Mouse (Mus musculus): Measurements from ENCODE around the gene Epp13.
"Not testable (repeated sequence)": the region's sequence is repeated elsewhere in the genome, so short reads cannot be mapped to it uniquely, and the experiment has no call there.

Epp13 gene

DNA sequence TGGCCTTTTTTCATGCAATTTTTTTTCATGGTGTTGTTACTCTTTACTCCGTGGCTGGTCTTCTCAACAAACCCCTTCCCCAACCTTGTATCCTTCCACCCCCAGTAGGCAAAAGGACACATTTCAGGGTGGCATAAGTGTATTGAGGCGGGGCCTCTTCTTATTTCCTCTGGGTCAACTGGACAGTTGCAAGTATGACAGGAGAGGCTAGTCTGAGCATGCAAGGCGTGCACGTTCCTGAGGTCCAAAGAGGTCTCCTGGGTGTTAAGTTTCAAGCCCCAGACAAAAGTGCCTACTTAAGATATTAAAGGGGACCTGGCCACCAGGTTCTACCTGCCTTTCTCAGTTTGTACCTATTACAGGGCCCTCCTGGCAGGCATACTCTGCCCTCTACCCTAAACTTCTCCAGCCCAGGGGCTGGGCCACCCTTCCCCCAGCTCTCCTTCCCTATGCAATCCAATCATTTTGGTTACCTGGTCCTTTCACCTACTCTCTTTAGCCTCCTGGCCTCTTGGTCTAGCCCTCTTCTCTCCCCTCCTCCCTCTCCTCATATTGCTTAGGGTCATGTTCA lies 32.0 kb downstream of the Epp13 start:
- ATAC-seq (ENCODE audit: insufficient number of reproducible peaks, low FRiP score, low TSS enrichment), result no peak

DNA sequence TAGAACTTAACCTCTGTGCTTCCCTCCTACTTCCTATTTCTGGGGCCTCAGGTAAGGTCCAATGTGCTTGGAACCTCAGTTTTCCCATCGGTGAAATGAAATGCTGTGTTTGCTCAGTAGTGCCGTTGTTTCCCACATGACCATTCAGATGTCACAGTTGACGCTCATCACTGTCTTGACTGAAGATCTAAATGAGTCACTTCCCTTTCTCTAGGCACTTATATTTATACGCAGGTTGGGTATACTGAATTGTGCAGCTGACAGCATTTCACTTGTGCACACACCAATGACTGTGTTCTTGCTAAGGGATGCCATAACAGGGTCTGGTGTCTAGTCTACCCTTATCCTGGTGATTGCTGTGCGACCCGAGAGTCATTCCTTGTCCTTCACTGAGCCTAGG lies 32.9 kb downstream of the Epp13 start:
- ATAC-seq (ENCODE audit: insufficient number of reproducible peaks, low FRiP score, low TSS enrichment), result no peak

DNA sequence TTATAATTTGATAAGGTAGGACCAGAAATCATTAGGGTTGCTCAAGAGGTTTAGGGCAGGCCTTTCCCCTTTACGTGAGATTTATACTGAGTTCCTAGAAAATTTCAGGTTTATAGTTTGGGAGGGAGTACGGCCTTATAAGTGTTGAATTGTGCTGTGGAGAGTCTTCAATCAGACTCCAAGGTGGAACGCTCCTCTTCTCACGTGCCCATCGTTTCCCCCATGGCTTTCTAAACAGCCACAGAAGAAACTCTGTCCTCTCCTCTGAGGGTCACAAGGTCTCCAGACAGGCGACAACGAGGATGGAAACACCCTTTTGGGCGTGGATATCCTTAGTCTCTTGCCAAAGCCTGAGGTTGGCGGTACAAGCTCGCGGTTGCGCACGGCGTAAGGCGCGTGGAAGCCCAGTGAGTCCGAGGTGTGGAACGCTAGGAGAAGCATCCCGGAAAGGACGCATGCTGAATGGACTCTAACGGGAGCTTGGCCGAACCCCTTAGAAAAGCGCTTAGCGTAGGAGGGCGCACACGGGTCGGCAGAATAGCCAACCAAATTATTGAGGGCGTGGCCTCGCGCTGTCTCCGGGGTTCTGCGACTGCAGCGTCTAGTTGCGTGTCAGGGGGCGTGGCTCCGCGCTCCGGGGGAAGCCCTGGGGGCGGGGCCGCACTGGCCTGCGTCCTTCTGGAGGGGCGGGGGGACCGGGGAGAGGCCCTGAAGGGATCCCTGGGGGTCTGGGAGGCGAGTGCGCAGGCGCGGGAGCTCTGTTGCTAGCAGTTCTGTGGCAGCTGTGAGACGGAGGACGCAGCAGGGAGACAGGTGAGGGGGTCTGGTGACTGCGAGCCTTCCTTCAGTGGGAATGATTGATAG lies 33.6 kb downstream of the Epp13 start, which contains the start of gene Zfp667:
Gene Zfp667 (plus strand): TSS at position 738 of the 864 bp plus-strand sequence.
- ATAC-seq (ENCODE audit: insufficient number of reproducible peaks, low FRiP score, low TSS enrichment), result peak; percentile 67

DNA sequence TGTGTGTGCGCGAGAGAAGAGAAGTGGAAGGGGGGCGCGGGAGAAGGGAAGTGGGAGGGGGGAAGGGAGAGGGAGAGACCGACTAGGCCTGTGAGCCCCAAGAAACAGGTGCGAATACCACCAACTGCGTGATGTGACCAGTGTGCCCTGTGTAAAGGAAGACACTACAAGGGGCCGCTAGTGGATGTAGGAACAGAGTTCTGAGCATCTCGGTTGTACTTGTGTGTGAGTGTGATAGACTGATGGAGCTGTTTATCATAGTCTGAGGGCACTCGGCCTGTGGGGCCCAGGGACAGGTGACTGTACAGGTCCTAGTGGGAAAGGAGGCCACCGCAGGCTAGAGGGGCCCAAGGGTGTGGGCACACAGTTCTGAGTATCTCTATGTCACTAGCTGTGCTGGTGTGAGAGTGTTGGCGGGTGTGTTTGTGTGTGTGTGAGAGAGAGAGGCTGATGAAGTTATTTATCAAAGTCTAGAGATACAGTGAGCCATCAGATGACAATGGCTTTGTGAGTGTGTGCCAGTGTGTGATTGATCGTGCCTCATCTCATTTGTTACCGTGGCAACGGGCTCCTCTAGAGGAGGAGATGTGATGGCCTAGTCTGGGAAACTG lies 34.5 kb downstream of the Epp13 start:
- ATAC-seq (ENCODE audit: insufficient number of reproducible peaks, low FRiP score, low TSS enrichment), result no peak

DNA sequence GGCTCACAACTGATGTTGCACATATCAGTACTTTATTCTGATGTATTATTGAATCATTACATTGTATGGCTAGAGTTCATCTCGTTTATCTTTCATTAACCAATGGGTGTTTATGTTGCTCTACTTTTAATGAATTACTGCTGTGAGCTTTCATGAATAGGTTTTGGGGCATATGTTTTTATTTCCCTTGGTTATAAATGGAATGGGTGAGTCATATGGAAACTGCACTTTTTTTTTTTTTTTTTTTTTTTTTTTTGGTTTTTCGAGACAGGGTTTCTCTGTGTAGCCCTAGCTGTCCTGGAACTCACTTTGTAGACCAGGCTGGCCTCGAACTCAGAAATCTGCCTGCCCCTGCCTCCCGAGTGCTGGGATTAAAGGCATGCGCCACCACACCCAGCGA lies 38.6 kb downstream of the Epp13 start:
- ATAC-seq (ENCODE audit: insufficient number of reproducible peaks, low FRiP score, low TSS enrichment), result not testable (repeated sequence)

DNA sequence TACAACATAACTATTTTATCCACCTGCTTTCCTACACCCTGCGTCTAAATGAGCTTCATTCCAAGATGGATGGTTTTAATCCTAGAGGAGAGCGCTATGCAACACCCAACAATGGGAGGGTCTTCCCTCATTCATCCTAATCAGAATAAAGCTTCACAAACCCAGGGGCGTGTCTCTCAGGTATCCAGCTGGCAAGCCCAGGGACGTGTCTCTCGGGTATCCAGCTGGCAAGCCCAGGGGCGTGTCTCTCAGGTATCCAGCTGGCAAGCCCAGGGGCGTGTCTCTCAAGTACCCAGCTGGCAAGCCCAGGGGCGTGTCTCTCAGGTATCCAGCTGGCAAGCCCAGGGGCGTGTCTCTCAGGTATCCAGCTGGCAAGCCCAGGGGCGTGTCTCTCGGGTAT lies 48.3 kb downstream of the Epp13 start:
- not testable (repeated sequence) for ATAC-seq (ENCODE audit: insufficient number of reproducible peaks, low FRiP score, low TSS enrichment)

DNA sequence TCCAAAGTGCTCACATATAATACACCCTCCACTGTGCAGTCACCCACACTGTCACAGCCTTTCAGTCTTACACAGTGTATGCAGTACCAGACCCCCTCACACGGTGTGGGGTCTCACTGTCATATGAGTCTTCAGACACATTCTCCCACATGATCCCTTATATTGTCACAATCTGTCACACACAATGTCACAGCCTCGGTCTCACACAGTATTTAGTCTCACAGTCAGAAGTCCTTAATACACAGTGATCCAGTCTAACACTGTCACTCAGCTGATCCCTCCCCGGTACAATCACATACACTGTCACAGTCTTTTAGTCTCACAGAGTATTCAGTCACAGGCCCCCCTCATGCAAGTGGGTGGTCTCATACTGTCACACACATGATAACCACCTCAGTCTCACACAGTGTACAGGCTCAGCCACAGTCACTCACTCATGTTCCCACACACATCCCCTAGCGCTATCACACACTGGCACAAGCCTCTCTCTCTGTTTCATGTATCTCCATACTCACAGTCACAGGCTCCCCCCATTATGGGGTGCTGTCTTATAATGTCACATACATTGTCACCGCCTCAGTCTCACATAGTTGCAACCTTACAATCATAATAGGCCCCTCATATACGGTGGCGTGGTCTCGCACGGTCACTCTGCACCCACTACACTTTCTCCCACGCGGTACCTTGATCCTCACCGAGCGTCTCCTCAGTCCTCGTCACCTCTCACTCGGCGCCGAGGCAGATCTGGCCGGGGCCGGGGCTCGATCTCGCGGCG lies 78.1 kb downstream of the Epp13 start:
- ATAC-seq (ENCODE audit: insufficient number of reproducible peaks, low FRiP score, low TSS enrichment), result peak; percentile 47

DNA sequence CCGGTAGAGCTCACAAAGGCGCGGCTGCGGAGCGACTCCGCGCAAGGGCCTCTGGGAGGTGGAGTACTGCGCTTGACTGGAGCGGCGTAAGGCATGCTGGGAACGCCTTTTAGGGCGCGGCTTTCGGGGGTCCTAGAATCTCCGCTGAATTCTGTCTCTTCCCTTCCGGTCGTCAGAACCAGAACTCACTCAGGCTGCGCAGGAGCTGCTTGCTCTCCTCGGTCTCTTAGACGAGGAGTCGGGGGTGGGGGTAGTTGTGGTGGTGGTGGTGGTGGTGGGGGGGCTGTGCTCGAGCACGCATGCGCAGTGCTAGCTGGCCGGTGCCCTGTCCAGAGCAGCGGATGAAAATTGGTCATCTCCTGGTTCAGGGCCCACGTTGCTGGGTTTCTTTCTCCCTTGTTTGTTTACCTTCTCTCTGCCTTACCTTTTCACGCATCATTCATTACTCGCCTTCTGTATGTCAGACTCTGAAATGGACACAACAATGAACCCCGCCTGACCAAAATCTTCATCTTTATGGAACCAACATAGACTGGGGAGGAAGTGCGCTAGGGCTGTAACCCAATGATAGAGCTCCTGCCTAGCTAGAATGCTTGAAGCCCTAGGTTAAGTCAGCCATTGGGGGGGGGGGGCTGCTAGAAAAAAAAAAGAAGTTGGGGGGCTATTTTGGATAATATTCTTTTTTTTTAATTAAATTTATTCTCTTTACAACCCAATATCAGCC lies 78.9 kb downstream of the Epp13 start, which contains the start of gene Zfp583:
Gene Zfp583 (minus strand): TSS at position 53 of the 724 bp plus-strand sequence.
- ATAC-seq (ENCODE audit: insufficient number of reproducible peaks, low FRiP score, low TSS enrichment), result peak; percentile 88
